Mouse (Mus musculus) kidney, embryonic 14.5 days (tissue): ENCODE measurements around the gene Mxra7. TPM values are rescaled to one million over a fixed set of nuclear protein-coding genes. Genes with fewer than 3 reads are reported as not detected.
A peak's percentile ranks its signal among the peaks of the same experiment; 100 is the strongest.

Source experiments
- ATAC-seq: fragments of 200-750 bp; cut with Nextera tagmentation; 2 replicates; pipeline ENCODE4 v1.8.0; 2017; ENCODE audit warnings: moderate number of reproducible peaks, mild to moderate bottlenecking, moderate TSS enrichment, moderate library complexity; ENCODE audit not compliant: low FRiP score, low TSS enrichment
- H3K27ac ChIP-seq: fragments of 300-500 bp; sonication (generic); 2 replicates; pipeline ENCODE4 v1.5.1; 2014; ENCODE audit warnings: low read depth, mild to moderate bottlenecking, low read length, moderate library complexity, mixed read lengths
- H3K27me3 ChIP-seq: fragments of 300-500 bp; sonication (generic); 2 replicates; pipeline ENCODE4 v1.6.1; 2014; ENCODE audit warnings: mild to moderate bottlenecking, low read length; ENCODE audit not compliant: control insufficient read depth, insufficient read depth
- H3K36me3 ChIP-seq: fragments of 300-500 bp; sonication (generic); 2 replicates; pipeline ENCODE4 v1.6.1; 2014; ENCODE audit warnings: low read length, mixed read lengths; ENCODE audit not compliant: control insufficient read depth, insufficient read depth
- H3K4me1 ChIP-seq: fragments of 300-500 bp; sonication (generic); 2 replicates; pipeline ENCODE4 v1.6.1; 2014; ENCODE audit warnings: low read length, mixed read lengths; ENCODE audit not compliant: control insufficient read depth, insufficient read depth
- H3K4me2 ChIP-seq: fragments of 300-500 bp; sonication (generic); replicated peaks from 2 replicates; pipeline ENCODE4 v1.6.1; 2014; ENCODE audit warnings: low read depth, mild to moderate bottlenecking, low read length
- H3K4me3 ChIP-seq: fragments of 300-500 bp; sonication (generic); 2 replicates; pipeline ENCODE4 v1.5.1; 2014; ENCODE audit warnings: mild to moderate bottlenecking, low read length
- H3K9ac ChIP-seq: fragments of 300-500 bp; sonication (generic); 2 replicates; pipeline ENCODE4 v1.6.1; 2014; ENCODE audit warnings: low read depth, mild to moderate bottlenecking, low read length, moderate library complexity
- H3K9me3 ChIP-seq: fragments of 300-500 bp; sonication (generic); 2 replicates; pipeline ENCODE4 v1.6.1; 2016; ENCODE audit warnings: low read length; ENCODE audit not compliant: control insufficient read depth
- WGBS: fragments of 180-500 bp; shearing (Covaris S2); extraction: QIAGEN DNeasy Blood & Tissue Kit; methylation state at CpG from one replicate; pipeline ENCODE4 v1.1.7; 2014; 5-methylcytosine and 5-hydroxymethylcytosine counted together
- polyA plus RNA-seq: library from polyadenylated mRNA; unstranded; fragments of >200 nt; fragmentation: Nextera tagmentation; extraction: Ambion mirVana; gene quantifications from 2 replicates; pipeline ENCODE4 v1.2.1, GENCODE M21; 2014

The Mxra7 gene
- polyA plus RNA-seq, 1 experiment from 2014 or later, result 16.0 TPM

GRCm38 (mm10) chr11:116814076-116814883 lies 13.6 kb downstream of the Mxra7 start:
- peak overlapping the region; percentile 37; the same call in 1 of the 2 replicates for H3K9ac ChIP-seq
- ATAC-seq, result peak; percentile 55
- no peak overlapping the region for H3K4me2 ChIP-seq
- WGBS, result 13% methylated on average over 20 of the region's 20 CpGs
- H3K4me1 ChIP-seq, result peaks cover 44% of the 10 kb centered on the region
- H3K4me3 ChIP-seq, result no peak overlapping the region
- H3K9me3 ChIP-seq, result no peaks in the 10 kb centered on the region
- no peaks in the 10 kb centered on the region for H3K27me3 ChIP-seq
- peak overlapping the region; percentile 89 for H3K27ac ChIP-seq
- peaks cover 4% of the 10 kb centered on the region; the same call in 1 of the 2 replicates for H3K36me3 ChIP-seq

GRCm38 (mm10) chr11:116813610-116814009 lies 14.2 kb downstream of the Mxra7 start:
- H3K9me3 ChIP-seq, result no peaks in the 10 kb centered on the region
- peaks cover 44% of the 10 kb centered on the region for H3K4me1 ChIP-seq
- no peaks in the 10 kb centered on the region for H3K27me3 ChIP-seq
- 84% methylated on average over 13 of the region's 13 CpGs for WGBS
- no peak overlapping the region for H3K4me3 ChIP-seq
- no peak for ATAC-seq
- no peak overlapping the region for H3K9ac ChIP-seq
- peaks cover 4% of the 10 kb centered on the region; the same call in 1 of the 2 replicates for H3K36me3 ChIP-seq
- no peak overlapping the region for H3K4me2 ChIP-seq
- H3K27ac ChIP-seq, result peak overlapping the region; percentile 89

- Histone ChIP-seq H3K4me1 (peaks cover 44% of the 10 kb centered on the region), H3K4me3 (no peak overlapping the region), H3K27ac (peak overlapping the region; percentile 89), H3K4me2 (no peak overlapping the region), H3K9ac (no peak overlapping the region), H3K36me3 (peaks cover 4% of the 10 kb centered on the region; the same call in 1 of the 2 replicates), H3K27me3 (no peaks in the 10 kb centered on the region), H3K9me3 (no peaks in the 10 kb centered on the region)
- peak; percentile 34 for ATAC-seq
- 43% methylated on average over 21 of the region's 21 CpGs for WGBS
Measured at GRCm38 (mm10) chr11:116812793-116813529, 14.9 kb downstream of the Mxra7 start.

GRCm38 (mm10) chr11:116810983-116811901 lies 16.6 kb downstream of the Mxra7 start:
- peak overlapping the region; percentile 60 for H3K4me2 ChIP-seq
- 9% methylated on average over 32 of the region's 32 CpGs for whole genome bisulfite sequencing
- H3K27me3 ChIP-seq, result no peaks in the 10 kb centered on the region
- peak; percentile 82 for ATAC-seq
- H3K36me3 ChIP-seq, result peaks cover 4% of the 10 kb centered on the region; the same call in 1 of the 2 replicates
- peaks cover 44% of the 10 kb centered on the region for H3K4me1 ChIP-seq
- no peaks in the 10 kb centered on the region for H3K9me3 ChIP-seq
- H3K9ac ChIP-seq, result peak overlapping the region; percentile 47; the same call in 1 of the 2 replicates
- peak overlapping the region; percentile 21 for H3K4me3 ChIP-seq
- peak overlapping the region; percentile 51 for H3K27ac ChIP-seq

GRCm38 (mm10) chr11:116810528-116810927 lies 17.3 kb downstream of the Mxra7 start:
- H3K4me3 ChIP-seq, result no peak overlapping the region
- H3K27me3 ChIP-seq, result no peaks in the 10 kb centered on the region
- ATAC-seq, result no peak
- H3K9ac ChIP-seq, result no peak overlapping the region
- WGBS, result 71% methylated on average over 11 of the region's 11 CpGs
- no peak overlapping the region for H3K4me2 ChIP-seq
- no peaks in the 10 kb centered on the region for H3K9me3 ChIP-seq
- H3K36me3 ChIP-seq, result peaks cover 4% of the 10 kb centered on the region; the same call in 1 of the 2 replicates
- H3K4me1 ChIP-seq, result peaks cover 43% of the 10 kb centered on the region
- no peak overlapping the region for H3K27ac ChIP-seq

GRCm38 (mm10) chr11:116809520-116809919 lies 18.3 kb downstream of the Mxra7 start:
- H3K9ac ChIP-seq, result no peak overlapping the region
- WGBS, result 85% methylated on average over 8 of the region's 8 CpGs
- no peak overlapping the region for H3K4me2 ChIP-seq
- H3K36me3 ChIP-seq, result peaks cover 4% of the 10 kb centered on the region; the same call in 1 of the 2 replicates
- no peaks in the 10 kb centered on the region for H3K27me3 ChIP-seq
- H3K4me3 ChIP-seq, result no peak overlapping the region
- H3K4me1 ChIP-seq, result peaks cover 33% of the 10 kb centered on the region
- no peak overlapping the region for H3K27ac ChIP-seq
- no peak for ATAC-seq
- H3K9me3 ChIP-seq, result no peaks in the 10 kb centered on the region

- Histone ChIP-seq H3K4me3 (no peak overlapping the region), H3K27me3 (no peaks in the 10 kb centered on the region), H3K9ac (no peak overlapping the region), H3K4me1 (peaks cover 27% of the 10 kb centered on the region), H3K27ac (no peak overlapping the region), H3K36me3 (peaks cover 4% of the 10 kb centered on the region; the same call in 1 of the 2 replicates), H3K9me3 (no peaks in the 10 kb centered on the region), H3K4me2 (no peak overlapping the region)
- 78% methylated on average over 11 of the region's 11 CpGs for WGBS
- no peak for ATAC-seq
Measured at GRCm38 (mm10) chr11:116808811-116809395, 18.9 kb downstream of the Mxra7 start.

- Histone ChIP-seq H3K9ac (no peak overlapping the region), H3K36me3 (peaks cover 4% of the 10 kb centered on the region; the same call in 1 of the 2 replicates), H3K4me3 (no peak overlapping the region), H3K27ac (no peak overlapping the region), H3K4me1 (peaks cover 19% of the 10 kb centered on the region), H3K4me2 (no peak overlapping the region), H3K27me3 (no peaks in the 10 kb centered on the region), H3K9me3 (no peaks in the 10 kb centered on the region)
- no peak for ATAC-seq
- WGBS, result 25% methylated on average over 7 of the region's 7 CpGs
Measured at GRCm38 (mm10) chr11:116807938-116808606, 19.8 kb downstream of the Mxra7 start.
